Mouse (Mus musculus): ENCODE results near the gene Slc22a16.
"Not testable (repeated sequence)": the region's sequence is repeated elsewhere in the genome, so short reads cannot be mapped to it uniquely, and the experiment has no call there.

Slc22a16 gene

DNA sequence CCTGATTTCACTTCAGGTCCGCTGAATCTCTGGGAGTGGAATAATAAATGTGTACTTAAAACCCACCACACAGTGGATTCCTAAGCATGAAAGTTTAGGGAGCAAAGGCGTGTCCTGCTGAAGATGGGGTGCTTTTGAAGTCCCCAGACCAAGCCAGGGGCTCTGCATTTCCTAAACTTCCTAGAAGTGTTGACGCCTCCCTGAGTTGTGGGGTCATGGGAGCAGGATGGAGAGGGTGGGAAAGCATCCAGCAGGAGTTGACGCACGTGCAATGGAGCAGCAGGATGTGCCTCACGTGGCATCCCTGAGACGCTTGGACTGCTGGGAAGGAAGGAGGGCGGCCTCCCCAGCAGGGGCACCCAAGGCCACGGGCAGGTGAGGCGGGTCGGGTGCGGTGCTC, at the start of gene Slc22a16:
TSS of gene Slc22a16 (plus strand) at position 301 of the 400 bp plus-strand sequence.
- no peak for DNase-seq (ENCODE audit: low spot score)

DNA sequence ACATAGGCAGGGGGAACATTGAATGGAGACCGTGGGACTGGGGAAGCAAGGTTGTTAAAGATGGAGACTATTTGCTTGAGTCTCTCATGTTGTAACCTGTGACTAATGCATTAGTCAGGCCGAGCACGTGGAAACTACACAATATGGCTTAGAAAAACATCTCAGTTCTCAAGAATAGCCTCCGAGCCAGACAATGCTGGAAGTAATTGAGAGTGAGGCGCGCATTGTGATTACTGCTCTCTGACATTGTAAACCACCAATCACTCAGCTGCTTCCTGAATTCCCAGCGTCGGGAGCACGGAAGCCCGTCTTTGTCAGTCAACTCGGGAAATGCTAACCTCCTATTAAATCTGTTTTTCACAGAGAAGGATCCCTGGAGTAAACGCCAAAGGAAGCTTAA, 48.6 kb upstream of the Slc22a16 start:
- no peak for DNase-seq (ENCODE audit: low spot score)

DNA sequence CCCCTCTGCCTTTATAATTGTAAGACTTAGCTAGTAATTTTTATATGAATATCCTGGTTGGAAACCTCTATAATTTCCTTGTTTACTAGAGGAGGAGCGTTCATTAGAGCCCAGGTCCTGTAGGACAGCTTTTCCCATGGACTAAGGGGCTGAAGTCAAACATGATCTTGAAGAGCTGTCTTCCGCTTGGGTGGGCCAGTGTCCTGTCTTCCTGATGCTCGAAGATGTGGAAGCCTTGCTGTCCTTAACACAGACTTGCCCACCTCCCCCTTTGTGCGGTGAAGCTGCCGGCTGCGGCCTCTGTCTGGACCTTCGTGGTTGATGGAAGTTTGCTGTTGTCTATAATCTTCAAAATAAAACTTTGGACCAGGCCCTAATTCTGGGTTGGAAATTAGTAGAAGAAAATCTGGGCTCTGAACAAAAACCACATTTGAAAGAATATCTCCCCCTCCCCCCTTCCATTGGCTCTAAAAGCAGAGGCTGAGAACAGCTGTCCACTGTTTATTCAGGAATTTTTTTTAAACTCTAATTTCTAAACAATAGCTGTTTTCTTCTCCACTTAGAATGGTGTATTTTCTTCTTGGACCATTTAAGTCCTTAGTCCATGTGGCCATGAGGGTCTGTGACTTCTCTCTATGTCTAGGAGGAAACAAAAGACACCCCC, 46.7 kb upstream of the Slc22a16 start:
- DNase-seq (ENCODE audit: low spot score): no peak

DNA sequence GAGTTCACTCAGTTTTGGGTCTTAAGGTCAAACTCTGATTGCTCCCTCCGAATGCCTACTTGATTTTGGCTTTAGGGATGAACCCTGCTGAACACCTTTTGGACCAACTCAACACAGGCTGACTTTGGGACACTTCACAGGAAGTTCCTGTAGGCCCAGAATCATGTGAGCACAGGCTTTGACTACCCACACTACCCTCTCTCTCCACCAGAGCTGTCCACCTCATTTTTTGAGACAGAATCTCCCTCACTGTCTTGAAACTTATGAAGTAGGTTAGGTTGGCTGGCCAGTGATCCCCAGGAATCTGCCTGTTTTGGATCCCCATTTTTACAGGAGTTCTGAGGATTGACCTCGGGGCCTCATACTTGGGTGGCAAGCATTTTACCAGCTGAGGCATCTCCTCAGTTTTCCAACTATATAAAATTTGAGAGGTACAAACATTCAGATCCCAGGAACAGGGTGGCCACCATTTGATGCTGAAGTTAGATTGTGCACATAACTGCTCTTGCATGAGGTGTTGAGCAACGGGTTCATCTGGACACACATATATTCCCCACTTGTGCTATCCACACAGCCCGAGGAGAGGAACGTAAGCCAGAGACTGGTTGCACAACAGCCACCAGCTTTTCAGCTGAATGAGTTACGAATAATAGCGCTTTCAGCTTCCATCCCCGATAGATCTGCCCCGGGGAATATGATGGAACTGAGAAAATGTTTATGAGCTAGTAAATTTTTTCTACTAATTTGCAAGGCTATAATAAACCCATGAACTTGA, 45.9 kb upstream of the Slc22a16 start:
- DNase-seq (ENCODE audit: low spot score): no peak

DNA sequence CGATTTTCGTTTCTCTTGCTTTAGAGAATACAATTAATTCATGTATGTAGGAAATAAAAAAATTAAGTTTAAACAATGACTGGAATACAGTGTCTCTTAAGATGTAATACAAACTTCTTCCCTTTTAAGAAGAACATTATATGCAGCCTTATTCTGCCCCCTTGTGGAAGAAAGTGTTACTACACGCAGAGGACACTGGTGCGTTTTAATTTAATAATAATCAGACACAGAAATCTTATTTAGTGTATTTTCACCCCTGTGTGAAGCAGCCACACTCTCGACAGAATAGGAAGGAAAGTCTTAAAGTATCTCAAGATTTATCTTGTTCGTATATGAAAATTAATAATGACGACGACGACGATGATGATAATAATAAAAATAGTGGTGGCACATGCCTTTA, 45.1 kb upstream of the Slc22a16 start:
- DNase-seq (ENCODE audit: low spot score): peak; percentile 80

DNA sequence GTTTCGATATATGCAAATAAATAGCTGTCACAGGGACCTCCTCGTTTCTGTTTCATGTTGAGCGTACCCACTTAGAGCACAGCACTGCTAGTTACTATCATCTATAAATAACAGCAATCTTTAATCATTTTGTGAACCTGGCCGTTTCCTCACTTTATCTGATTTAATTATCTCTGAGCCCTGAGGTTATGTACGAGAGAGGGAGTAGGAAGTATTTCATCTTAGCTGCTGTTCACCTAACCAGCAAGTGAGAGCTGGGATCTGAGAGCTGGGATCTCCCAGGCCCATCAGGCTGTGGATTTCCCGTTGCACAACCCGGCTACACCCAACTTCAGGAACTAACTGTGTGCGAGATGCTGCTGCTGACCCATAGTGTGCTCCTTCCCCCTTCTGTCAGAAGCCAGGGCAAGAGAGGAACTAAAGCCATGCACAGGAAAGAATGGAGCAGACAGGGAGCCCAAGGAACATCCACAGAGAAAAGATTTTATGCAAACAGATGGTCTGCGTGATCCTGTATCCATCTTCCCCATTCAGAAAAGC, 44.5 kb upstream of the Slc22a16 start:
- DNase-seq (ENCODE audit: low spot score): no peak

DNA sequence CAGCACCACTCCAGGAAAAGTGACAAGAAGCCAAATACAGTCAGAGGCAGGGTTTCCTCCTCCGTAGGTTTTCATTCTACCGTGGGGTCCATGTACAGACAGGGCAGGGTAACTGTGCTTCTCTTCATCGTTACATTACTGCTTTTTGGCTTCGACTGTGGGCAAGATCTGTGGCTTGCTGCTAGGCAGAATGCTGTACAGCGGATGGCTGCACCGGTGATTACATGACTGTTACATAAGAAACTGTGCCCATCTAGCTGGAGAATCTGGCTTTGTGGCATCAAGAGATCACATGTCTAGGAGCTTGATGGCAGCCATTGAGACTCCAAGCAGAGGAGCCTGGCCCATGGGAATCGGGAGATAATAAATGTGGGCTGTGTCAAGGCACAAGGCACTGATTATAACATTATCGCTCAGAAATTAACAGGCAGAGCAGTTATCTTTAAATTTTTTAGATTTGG, 43.8 kb upstream of the Slc22a16 start:
- no peak for DNase-seq (ENCODE audit: low spot score)

DNA sequence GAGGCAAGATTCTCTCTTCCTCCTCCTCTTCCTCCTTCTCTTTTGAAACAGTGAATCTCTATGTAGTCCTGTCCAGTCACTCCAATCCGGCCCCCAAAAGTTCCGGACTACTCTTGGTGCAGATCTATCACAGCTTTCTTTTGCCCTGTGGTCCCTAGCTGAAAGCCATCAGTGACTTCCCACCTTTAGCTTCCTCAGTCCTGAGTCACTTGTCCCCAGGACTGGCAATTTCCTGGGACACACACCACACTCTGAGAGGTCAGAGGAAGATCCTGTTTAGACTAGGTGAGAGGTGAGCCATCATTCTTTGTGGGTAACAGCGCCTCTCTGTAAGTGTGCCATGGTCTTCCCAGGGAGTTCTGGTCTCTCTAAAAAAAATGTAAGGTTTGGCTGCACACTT, 43.1 kb upstream of the Slc22a16 start:
- no peak for DNase-seq (ENCODE audit: low spot score)

DNA sequence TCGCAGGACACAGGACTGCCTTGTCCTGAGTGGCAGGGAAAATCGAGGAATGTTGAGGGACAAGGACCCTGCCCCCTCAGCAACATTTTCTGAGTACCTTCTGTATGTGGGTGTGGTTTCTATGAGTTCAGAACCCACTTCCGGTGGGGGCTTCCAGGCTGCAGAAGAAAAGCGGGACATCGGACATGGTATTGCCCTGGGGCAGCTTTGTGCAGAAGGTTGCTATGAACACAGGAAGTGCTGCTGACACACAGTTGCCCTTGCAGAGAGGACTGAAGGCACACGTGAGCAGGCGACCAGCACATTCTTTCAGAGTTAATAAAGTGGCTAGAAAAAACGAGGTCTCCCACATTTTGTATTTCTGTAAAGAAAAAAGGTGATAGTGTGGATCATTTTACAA, 42.6 kb upstream of the Slc22a16 start:
- DNase-seq (ENCODE audit: low spot score): no peak

DNA sequence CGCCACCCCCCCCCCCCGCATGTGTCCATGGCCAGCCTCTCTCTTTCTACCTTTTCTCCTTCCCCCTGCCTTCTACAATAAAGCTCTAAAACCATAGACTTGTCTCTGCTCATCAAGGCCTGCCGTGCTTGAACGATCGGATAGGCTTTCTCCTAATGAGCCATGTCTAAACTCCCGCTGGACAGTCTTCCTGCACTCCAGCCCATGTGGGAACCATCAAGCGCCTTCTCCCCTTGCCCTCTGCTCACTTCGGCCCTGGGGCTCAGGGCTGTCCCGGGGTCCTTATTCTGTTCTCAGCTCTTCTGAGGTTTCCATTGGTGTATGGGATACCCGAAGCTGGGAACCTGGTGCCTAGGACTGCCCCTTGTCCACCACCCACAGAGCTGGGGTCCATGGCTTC, 41.5 kb upstream of the Slc22a16 start:
- no peak for DNase-seq (ENCODE audit: low spot score)

DNA sequence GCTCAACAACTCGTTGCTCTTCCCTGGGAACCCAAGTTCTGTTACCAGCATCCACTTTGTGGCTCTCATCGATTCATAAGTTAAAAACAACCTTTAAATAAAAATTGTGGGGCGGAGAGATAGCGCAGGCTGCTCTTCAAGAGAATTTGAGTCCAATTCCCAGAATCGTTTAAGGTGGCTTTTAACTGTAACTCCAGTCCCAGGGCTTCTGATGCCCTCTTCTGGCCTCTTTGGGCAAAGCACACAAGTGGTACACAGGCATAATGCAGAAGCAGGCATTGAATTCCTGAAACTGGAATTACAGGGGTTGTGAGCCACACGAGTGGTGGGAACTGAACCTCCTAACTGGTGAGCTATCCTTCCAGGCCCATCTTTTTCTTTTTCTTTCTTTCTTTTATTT, 40.5 kb upstream of the Slc22a16 start:
- peak; percentile 69 for DNase-seq (ENCODE audit: low spot score)

DNA sequence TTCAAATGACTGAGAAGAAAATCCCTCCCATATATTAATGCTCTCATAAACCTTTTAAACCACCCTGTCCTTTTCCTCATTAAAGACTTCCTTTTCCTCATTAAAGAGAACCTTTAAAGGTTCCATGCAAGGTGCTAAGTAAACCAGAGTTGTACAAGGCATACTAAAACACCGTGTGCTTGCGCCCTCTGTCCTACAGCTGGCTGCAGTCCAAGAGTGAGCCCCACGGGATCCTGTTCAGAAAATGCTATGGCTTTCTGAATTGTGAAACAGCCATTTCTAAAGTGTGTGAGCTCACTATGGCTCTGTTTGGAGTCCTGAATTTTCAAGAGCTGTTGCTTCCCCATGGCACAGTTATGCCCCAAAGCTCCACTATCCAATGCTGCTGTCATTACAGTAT, 39.5 kb upstream of the Slc22a16 start:
- DNase-seq (ENCODE audit: low spot score): no peak

DNA sequence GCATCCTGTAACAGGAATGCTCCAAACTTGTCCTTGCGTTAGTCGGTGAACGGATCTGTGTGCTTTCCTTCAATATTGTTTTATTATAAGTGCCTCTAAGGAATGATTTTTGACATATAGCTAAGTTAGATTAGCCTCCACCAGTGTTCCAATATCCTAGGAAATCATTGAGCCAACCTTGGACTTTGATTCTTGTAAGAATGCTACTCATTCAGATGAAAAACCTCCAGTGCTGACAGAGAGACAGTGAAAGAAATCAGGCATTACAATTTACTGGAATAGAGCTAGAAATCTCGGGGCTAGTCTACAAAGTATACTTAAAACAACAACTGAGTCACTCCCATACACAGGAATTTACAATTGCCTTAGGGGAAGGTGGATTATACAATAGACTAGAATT, 37.5 kb upstream of the Slc22a16 start:
- not testable (repeated sequence) for DNase-seq (ENCODE audit: low spot score)

DNA sequence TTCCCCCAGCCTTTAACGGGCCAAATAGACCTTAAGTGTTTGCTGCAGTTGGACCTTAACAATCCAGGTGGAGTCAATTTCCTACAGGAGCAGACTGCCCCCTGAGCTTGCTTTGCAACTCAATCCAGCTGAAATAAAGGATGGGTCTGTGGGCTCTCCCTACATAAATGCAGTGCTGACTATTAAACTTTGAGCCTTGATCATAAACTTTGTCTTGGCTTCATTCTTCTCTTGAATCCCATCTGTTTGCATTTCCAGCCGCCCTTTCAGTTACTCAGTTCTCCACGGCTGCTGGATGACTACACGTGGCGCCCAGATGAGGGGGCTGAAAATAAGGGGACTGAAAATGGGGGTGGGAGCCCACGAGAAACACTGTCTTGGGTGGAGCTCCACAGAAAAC, 28.8 kb upstream of the Slc22a16 start:
- DNase-seq (ENCODE audit: low spot score): no peak

DNA sequence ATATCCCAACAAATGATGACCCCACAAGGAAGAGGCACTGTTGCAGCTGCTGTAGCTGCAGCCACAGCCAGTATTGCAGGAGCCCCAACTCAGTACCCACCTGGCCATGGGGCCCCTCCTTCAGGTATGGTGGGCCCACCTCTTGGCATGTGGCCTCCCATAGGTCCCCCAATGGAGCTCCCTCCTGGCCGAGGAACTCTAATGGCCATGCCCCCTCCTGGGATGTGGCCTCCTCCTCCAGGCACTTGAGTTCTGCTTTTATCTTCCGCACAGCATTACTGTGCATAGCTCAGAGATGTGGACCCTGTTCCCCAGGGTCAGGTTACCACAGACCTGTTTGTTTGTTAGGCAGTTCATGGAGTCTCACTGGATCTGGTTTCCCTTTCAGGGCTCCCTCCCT, 20.8 kb upstream of the Slc22a16 start:
- DNase-seq (ENCODE audit: low spot score): no peak

DNA sequence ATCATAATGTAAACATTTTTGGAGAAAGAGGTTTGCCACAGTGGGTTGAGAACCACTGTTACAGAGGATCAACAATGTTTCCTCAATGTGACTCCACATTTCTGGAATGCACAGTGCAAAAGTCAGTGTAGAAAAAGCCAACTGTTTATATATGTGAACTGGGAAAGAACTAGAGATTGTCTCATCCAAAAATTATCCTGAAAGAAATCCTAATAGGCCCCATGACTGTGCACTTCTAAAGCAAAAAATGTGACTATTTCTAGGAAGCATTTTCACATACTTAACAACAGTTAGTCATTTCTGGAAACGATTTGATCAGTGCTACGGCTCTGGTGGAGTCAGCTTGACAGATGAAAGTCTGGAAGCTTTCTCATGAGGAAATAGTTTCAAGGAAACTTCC, 18.3 kb upstream of the Slc22a16 start:
- no peak for DNase-seq (ENCODE audit: low spot score)

DNA sequence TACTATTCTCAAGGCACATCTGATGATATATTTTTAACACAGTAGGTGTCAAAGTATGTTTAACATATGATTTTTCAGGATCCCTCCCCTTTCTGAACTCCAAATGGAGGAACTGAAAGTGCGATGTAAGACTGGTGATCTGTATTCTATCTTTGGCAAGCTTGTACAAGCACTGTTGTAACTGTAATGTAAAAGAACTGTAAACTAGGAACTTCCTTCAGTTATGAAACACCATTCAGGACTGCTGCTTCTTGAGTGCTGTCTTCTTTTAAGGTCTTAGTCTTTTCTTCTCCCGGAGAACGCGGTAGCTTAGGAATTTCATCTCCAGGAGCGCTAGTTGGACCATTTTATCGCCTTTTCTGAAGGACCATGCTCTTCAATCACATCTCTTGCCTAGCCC, 4.4 kb upstream of the Slc22a16 start:
- not testable (repeated sequence) for DNase-seq (ENCODE audit: low spot score)

DNA sequence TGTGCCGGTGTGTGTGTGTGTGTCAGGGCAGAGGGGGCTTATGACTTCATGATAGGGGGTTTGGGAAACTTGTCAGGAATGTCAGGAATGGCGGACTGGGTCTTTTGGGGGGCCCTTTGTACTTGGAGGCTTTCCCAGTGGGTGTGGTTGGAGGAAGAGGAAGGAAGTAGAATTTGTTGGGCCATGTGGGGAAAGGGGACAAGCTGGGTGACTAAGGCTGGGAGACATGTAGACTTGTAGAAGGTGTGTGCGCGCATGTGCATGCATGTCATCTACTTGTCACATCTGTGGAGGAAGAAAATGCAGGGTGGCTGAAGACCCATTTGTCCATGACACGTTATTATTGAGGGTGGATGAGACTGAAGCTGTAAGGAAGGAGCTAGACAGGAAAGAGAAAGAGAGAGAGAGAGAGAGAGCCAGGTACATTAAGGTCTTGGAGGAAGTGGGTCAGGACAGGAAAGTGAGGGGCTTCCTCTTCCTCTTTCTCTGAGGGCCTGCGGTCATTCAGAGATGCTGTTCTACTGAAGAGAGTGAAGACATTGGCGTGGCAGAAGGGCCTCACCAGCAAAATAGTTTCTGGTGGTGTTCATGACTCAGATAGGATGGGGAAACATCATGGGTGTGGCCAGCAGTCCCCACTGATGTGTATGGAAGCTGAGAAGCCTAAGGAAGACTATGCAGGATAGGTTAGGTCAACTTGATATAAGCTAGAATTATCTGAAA, 5.9 kb downstream of the Slc22a16 start:
- DNase-seq (ENCODE audit: low spot score): no peak

DNA sequence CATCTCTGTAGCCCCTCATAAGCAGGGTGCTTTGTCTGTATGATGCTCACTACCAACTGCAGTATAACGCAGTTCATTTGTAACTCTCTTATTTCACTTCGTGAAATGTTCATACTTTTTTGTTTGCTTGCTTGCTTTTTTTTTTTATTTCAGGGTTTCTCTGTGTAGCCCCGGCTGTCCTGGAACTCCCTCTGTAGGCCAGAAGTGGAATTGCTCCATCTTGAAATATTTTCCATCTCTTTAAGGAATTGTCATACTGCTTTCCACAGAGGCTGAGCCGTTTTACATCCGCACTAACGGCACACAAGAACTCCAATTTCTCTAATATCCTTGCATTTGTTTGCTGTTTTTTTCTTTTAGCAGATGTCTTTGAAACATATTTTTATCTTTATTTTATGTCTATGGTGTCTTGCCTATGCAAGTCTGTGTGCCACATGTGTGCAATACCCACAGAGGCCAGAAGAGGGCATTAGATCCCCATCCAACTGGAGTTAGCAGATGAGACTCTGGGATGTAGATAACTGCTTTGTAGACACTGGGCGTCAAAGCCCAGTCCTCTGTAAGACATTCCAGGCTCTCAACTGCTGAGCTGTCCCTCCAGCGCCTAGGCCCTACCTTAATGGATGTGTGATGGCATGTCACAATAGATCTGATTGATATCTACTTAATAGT, 13.6 kb downstream of the Slc22a16 start:
- DNase-seq (ENCODE audit: low spot score): peak; percentile 38

DNA sequence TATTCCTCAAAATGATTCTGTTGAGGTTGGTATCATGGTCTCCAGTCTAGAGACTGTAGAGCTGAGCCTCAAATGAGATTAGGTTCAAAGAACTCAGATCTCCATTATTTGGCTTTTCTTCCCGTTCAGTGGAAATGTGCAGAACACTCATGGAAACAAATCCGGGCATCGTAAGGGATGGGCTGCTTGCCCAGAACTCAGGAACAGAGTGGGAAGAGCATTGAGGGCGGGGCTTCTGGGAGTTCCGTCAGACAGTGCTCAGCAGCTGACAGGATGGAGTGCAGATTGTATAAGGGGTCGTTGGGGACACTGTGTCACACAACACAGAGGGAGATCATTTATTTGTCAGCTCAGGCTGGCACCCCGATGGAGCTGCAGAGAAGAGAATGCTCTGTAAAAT, 22.1 kb downstream of the Slc22a16 start:
- no peak for DNase-seq (ENCODE audit: low spot score)

DNA sequence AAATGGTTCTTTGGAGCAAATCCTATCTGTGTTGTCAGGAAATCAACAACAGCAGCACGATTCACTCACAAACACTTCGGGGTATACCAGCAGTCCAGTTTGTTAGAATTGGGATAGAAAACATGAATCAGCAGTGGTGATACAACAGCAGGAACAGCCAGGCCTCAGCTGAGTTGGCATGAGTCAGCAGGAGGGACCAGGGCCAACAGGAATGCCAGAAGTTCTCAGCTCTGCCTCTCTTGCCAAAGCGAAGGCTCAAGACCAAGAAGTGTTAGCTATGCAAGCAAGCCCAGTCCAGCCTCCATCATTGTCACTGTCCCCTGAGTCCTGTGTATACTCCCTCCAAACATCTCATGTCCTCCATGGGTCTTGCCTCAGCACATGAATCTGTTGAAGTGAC, 27.0 kb downstream of the Slc22a16 start:
- DNase-seq (ENCODE audit: low spot score): no peak

DNA sequence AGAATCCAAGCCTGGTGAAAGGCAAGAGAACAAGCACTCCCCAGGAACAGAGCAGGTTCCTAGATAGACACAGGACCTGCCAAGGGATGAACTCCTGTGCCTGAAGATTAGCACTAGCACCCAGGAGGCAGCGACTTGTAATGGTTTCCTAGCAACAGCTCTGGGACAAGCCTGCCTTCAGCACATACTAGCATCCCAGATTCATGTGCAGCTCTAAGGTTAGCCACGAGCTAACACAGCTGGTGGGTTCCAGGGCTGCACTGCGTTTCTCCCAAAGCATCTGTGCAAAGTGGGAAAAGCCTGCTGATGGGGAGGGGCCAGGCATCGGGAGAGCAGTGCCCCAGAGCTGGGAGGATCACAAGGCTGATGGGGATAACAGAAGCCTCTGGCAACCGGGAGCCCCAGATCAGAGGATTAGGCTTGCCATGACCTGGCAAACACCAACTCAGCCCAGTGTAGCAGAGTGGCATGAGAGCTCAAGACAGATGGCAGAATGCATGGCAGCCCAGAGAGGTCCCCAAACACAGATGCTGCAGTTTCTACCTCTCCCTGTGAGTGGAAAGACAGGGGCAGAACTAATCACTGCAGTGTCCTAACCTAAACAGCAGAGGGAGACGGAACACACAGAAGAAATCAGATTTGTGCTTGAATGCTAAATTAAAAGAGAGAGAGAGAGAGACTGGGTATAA, 34.7 kb downstream of the Slc22a16 start:
- no peak for DNase-seq (ENCODE audit: low spot score)

All from c-Kit-positive CD71-positive TER-119-positive erythroid progenitor cells, embryonic 14.5 days (primary cell).